Mouse (Mus musculus) retina, adult 2 months (tissue): ENCODE data around the gene Dach1.

Source experiments
- DNase-seq: peaks from one replicate; pipeline ENCODE4 v3.0.0-alpha.2; 2012; ENCODE audit warnings: low read depth, low spot score

The Dach1 gene

DNA sequence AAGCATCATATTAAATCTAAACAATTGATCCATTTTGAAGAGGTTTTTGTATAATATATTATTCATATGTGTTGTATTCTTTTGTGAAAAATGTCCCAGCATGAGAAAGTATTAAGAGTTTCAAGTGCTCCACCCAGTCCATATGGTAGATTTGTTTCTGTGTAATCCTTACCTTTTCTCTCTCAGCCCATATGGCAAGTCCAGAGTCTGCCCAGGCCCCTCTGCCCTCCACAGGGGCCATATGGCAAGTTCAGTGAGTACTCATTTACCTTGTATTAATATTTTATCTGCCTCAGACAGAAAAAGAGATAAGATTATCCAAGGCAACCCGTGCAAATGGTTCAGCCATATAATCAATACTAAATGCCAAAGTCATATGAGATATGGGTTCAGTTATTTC, 314.2 kb downstream of the Dach1 start:
- no peak for DNase-seq

DNA sequence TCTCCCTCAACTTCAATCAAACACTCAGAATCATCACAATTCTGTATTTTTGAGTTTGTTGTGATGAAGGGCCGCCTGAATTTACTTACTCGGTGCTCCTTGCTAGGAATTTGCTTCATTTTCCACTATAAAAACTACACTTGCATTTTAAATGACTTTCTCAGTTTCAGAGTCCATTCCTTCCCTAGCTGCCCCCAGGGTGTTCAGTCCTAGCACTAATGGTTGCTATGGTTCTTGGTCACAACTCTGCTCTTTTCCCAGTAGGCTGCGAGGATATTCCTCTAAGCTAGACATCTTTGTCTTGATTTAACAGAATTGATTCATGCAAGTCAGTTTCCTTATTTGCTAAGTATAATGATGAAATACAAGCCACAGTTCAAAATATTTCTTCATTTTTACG, 319.1 kb downstream of the Dach1 start:
- no peak for DNase-seq

DNA sequence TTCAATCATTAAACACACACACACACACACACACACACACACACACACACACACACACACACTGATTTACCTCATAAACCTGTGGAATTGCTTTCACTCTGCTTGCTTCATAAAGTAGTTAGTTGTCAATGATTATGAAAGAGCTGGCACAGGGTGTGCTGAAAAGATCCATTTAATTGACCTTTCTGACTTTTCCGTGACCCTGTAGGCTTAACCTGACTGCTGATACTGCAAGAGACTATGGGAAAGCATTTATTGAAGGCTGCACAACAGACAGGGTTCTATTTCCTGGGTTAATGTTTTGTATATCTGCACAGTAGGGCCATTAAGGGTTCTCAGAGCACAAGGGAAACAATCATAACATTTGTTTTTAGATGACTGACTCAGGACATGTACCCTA, 321.9 kb downstream of the Dach1 start:
- no peak for DNase-seq

DNA sequence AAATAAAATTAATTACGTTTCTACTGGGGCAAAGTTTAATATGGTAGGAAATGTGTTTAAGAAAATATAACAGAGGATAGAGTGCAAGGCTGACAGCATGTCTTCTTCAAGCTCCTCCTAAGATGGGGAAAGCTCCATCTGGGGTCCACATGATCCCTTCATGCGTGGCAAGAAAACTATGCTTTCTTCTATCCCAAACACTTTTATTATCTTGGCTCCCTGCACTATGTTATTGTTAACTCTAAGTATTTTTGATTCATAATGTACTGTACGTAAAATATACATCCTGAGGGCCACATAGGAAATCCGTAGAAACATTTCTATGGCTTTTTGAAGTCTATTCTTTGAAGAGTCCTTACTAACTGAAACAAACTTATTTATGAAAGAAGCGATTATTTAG, 330.3 kb downstream of the Dach1 start:
- DNase-seq: no peak

DNA sequence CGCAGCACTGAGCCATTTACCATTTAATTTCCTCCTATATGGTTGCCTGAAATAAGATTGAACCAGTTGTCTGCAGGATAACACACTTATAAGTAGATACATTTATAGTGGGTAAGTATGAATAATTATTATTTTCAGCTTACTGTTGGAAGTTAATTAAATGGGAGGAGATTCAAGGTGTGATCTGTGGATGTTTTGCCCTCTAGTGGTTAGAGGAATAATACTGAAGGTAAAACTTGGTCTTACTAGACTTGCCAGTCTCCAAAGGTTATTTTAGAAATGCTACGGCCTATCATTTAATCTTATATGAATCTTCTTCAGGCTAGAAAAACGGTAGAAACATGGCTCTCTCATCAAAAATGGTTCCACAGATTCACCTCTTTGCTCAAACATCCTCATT, 339.7 kb downstream of the Dach1 start:
- DNase-seq: no peak

DNA sequence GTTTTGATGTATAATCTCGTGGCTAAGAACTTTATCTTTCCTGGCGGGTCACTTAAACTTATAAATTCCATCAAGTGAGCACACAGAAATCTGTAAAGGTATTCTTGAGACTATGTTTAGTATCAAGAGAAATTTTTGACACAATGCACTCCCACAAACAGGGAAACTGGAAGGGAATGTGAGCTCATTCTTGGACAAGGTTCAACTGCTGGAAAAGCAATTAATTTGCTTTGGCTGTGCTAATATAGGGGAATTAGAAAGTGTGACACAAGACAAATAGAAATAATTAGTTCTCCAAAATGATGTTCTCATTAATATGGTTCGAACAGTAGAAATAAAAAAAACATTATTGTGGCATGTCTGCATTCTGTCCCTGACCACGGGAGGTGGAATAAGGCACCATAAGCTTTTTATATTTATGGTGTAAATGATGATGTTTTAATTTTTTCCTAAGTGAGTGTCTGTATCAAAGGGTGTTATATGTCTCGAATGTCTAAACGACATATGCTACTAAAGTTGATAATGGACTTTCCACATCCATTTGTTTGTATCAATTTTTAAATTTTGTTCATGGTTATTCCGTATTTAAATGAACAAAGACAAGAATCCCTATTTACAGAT, 354.9 kb downstream of the Dach1 start:
- DNase-seq: no peak

DNA sequence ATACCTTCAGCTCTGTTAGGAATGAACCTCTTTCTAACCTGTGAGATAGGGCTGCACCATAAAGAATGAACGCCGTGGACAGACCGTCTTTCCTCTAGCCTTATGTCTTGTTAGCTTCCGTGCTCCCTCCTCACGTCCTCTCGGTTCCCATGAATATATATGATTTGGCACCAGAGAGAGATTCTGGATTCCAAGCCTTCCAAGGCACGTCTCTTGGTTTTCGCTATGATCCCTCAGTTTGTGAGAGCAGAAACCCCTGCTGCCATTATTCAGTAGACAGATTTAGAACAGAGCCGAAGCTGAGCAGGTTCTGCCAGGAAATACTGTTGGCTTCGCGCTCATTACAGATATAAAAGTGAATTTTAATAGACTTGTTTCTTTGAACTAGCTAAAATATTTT, 356.0 kb downstream of the Dach1 start:
- DNase-seq: no peak

DNA sequence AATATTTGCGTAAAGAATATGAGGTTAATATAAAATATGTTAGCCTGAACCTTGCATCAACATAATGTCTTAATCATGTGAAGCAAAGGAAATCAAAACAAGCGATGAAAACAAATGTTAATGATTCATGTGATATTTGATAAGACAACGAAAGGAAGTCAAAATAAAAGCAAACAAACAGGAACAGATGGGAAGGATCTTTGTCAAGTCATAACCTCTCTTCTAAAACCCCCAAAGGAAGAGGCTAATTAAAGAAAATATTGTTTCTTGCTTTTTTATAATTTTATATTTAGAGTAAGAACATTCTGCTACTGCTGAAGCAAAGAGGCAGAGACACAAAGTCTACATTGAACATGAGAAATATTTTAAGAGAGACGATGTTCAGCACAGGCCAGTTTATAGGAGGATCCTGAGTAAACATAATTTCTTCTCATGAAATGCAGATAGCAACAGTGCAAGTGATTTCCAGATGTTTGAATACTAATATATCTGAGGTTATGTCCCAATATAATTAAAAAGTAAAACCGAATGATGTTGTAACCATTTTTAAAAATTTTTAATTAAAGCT, 374.1 kb downstream of the Dach1 start:
- DNase-seq: no peak

DNA sequence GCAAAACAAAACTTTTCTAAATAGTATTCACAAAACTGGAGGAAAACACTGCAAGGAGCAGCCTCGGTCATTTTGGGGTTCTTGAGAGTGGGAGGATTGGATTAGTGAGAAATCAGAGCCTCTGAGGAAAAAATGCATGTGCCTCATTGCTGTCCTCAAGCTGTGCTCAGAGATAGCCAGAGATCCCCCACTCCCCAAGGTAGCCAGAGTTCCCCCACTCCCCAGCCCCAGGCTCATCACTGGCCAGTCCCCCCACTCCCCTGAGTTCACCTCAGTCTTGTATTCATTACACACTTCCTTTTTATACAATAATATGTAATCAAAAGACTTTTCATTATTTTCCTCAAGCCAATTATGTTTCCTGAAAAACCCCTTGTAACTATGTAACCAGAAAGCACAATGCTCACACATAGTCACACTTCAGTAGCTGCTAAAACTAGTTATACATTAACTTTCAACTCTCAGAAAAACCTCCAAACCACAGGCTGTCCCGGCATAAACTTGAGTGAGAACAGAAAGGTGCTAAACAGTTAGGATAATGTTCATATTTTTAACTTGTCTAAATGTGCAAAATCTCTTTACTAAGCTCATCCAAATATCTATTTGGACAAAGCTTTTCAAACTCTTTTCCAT, 395.3 kb downstream of the Dach1 start:
- no peak for DNase-seq

DNA sequence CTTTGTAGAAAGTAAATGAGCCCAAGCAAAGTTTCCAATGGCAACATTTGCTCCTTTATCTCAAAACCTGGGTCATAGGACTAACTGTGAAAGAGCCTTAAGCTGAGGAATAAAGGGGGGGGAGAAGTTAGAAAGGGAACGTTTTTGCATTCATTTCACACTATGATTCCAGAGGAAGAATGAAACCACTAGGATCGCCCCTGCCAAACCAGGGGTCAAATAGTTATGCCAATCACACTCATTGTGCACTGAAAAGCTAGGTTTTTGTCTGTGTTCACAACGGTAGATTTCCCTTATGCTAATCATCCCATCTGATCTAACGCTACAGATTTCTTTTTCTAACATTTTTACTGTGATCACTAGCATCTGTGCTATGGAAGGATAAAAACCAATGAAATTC, 415.2 kb downstream of the Dach1 start:
- no peak for DNase-seq

DNA sequence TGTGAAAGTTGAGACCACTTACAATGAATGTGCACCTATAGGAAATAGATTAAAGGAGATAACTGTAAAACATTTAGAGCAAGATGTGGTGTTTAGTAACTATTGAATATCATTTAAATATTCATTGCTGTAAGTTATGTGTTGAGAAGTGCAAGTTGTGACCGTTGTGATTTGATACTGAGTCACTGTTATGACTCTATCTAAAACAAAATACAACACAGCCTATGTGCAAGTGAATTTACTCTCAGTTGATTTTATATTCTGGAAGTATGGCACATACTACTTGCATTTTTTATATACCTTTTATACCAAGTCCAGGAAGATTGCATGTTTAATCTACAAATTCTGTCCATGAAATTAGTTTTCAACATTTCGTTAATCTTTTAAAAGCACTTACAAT, 415.6 kb downstream of the Dach1 start:
- no peak for DNase-seq

DNA sequence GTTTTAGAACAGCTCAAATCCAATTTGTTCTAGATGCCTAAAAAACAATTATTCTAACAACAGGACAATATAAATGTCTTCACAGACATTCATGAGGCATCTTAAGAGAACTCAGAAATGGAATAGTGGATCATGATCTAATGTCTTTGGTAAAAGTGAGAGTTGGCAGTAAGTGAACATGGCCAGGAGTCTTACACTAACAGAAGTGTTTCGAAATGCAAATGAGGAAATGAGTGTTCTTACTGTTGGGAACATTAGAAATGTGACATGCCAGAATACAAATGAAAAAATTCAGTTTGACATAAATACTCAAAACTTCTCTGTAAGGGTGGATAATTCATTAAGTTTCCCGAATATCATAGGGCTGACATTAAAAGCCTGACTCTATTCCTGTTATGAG, 426.3 kb downstream of the Dach1 start:
- DNase-seq: no peak

DNA sequence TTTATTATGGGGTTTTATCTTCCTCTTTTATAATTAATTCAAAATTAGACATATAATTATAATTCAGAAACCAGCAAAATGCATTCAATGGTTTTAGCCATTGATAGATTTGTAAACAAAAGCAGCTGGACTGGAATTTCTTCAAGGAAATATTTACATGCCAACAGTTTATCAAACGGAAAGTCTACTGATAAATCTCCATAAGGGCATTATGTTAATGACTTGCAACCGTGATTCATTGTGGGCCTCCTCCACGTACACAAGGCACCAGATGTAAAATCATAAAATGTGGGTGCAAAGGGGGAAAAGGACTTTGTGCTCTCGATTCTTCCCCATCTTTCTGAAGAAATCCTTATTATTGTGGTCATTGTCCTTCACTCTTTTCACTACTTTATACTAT, 426.8 kb downstream of the Dach1 start:
- DNase-seq: no peak
